Mouse (Mus musculus) forebrain, embryonic 15.5 days (tissue): ENCODE results near the gene Gm20431. TPM values are rescaled to one million over a fixed set of nuclear protein-coding genes. Genes with fewer than 3 reads are reported as not detected.

Experiments
- ATAC-seq: fragments of 200-750 bp; cut with Nextera tagmentation; replicated peaks from 2 replicates; pipeline ENCODE4 v1.8.0; 2017; ENCODE audit warnings: mild to moderate bottlenecking, moderate TSS enrichment, moderate library complexity
- H3K27ac ChIP-seq: fragments of 300-500 bp; sonication (generic); replicated peaks from 2 replicates; pipeline ENCODE4 v1.5.1; 2015; ENCODE audit warnings: mild to moderate bottlenecking, inconsistent platforms
- H3K27me3 ChIP-seq: fragments of 300-500 bp; sonication (generic); 2 replicates; pipeline ENCODE4 v1.6.1; 2015; ENCODE audit warnings: inconsistent platforms
- H3K36me3 ChIP-seq: fragments of 300-500 bp; sonication (generic); 2 replicates; pipeline ENCODE4 v1.6.1; 2015; ENCODE audit warnings: mild to moderate bottlenecking, inconsistent platforms
- H3K4me1 ChIP-seq: fragments of 300-500 bp; sonication (generic); 2 replicates; pipeline ENCODE4 v1.6.1; 2015; ENCODE audit warnings: inconsistent platforms
- H3K4me2 ChIP-seq: fragments of 300-500 bp; sonication (generic); replicated peaks from 2 replicates; pipeline ENCODE4 v1.6.1; 2015; ENCODE audit warnings: mild to moderate bottlenecking, inconsistent platforms
- H3K4me3 ChIP-seq: fragments of 300-500 bp; sonication (generic); 2 replicates; pipeline ENCODE4 v1.5.1; 2015; ENCODE audit warnings: mild to moderate bottlenecking, inconsistent platforms
- H3K9ac ChIP-seq: fragments of 300-500 bp; sonication (generic); replicated peaks from 2 replicates; pipeline ENCODE4 v1.6.1; 2015; ENCODE audit warnings: mild to moderate bottlenecking, inconsistent platforms
- H3K9me3 ChIP-seq: fragments of 300-500 bp; sonication (generic); 2 replicates; pipeline ENCODE4 v1.6.1; 2016; ENCODE audit warnings: inconsistent platforms
- WGBS: fragments of 180-500 bp; shearing (Covaris S2); methylation state at CpG from one replicate; pipeline ENCODE4 v1.1.7; 2015; ENCODE audit warnings: mixed read lengths; 5-methylcytosine and 5-hydroxymethylcytosine counted together
- polyA plus RNA-seq: library from polyadenylated mRNA; unstranded; fragments of >200 nt; fragmentation: Nextera tagmentation; extraction: Ambion mirVana; gene quantifications from 2 replicates; pipeline ENCODE4 v1.2.1, GENCODE M21; 2015

Gm20431 gene
- polyA plus RNA-seq, 1 experiment from 2014 or later: 12.3 TPM

DNA sequence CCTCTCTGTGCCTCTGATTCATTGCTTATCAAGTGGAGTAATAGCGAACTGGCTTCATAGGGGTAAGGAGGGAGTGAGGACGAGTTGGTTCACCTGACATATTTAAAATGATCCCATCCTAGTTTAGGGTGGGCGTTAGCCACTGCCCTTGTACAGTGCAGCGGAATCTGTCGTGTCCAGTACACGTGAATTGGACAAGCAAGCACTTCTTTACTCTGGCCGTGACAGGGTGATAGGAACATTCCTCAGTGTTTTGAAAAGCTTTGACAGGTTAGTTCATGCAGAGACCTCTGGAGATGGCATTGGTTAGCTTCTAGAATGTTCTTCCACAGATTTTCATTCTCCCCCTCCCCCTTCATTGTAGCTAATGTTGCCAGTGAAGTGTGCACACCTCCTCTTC lies 33.7 kb upstream of the Gm20431 start:
- H3K4me3 ChIP-seq: no peak overlapping the region
- peaks cover 13% of the 10 kb centered on the region for H3K27me3 ChIP-seq
- H3K9me3 ChIP-seq: no peaks in the 10 kb centered on the region
- H3K27ac ChIP-seq: no peak overlapping the region
- H3K4me1 ChIP-seq: peaks cover under 1% of the 10 kb centered on the region
- 97% methylated on average over 7 of the region's 7 CpGs for WGBS
- no peaks in the 10 kb centered on the region for H3K36me3 ChIP-seq
- H3K4me2 ChIP-seq: no peak overlapping the region
- ATAC-seq: no peak
- H3K9ac ChIP-seq: no peak overlapping the region

DNA sequence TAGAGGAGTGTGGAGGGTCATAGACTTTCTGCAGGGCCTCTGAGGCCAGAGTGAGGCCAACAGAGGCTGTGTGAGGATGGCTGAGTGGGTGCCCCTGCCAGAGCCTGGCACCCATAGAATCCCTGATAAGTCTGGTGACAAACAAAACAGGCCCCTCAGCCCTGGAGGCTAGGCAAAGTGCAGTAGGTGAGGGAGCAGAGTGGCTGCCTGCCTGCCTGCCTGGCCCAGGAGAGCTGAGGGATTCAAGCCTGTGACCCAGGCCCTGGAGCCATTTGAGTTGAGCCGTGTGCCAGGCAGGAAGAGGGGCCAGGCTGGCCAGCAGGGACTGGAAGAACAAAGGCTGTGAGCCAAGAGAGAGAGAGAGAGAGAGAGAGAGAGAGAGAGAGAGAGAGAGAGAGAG lies 32.9 kb upstream of the Gm20431 start:
- H3K36me3 ChIP-seq: no peaks in the 10 kb centered on the region
- ATAC-seq: no peak
- 79% methylated on average over 1 of the region's 1 CpGs for WGBS

DNA sequence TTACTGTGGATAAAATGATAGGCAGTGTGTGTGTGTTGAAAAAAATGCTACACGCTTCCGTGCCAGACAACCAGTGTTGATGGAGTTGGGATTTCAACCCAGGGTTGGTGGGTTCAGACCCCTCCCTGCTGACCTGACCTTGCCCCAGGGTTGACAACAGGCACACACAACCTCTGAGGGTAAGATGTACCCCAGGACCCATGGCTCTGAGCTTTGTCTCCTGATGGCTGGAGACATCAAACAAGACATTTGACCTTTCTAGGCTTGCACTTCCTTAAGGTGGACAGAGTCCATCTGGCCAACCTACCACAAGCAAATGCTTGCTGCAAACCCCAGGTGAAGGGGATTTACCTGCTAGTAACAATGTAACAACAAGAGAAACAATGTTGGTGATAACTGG lies 32.2 kb upstream of the Gm20431 start:
- no peak overlapping the region for H3K4me2 ChIP-seq
- H3K27ac ChIP-seq: no peak overlapping the region
- no peak overlapping the region for H3K9ac ChIP-seq
- H3K27me3 ChIP-seq: peaks cover 24% of the 10 kb centered on the region
- no peaks in the 10 kb centered on the region for H3K9me3 ChIP-seq
- H3K36me3 ChIP-seq: no peaks in the 10 kb centered on the region
- ATAC-seq: no peak
- WGBS: 94% methylated on average over 2 of the region's 2 CpGs
- no peak overlapping the region for H3K4me3 ChIP-seq
- peaks cover 11% of the 10 kb centered on the region for H3K4me1 ChIP-seq

More for the DNA sequence above, 32.9 kb upstream of the Gm20431 start:
- Histone ChIP-seq H3K4me1 (peaks cover 8% of the 10 kb centered on the region), H3K9me3 (no peaks in the 10 kb centered on the region), H3K27ac (no peak overlapping the region), H3K4me2 (no peak overlapping the region), H3K9ac (no peak overlapping the region), H3K4me3 (no peak overlapping the region), H3K27me3 (peaks cover 21% of the 10 kb centered on the region)

DNA sequence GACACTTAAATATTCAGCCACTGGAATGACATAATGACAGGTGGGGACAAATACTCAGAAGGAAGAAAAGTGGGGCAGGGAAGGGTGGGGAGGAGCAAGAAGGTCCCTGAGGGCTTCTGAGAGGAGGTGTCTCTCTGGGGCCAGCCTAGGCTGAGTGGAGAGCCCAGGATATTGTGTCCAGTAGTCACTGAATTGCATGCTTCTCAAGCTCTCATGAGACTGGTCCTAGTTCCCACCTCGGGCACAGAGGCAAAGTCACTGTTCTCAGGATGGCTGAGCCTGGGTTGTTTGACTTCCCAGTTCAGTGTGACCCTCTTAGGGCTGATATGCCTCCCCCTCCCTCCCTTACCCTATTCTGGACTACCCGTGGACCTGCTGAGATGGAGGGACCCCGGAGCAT lies 31.5 kb upstream of the Gm20431 start:
- H3K4me1 ChIP-seq: peaks cover 11% of the 10 kb centered on the region
- WGBS: 82% methylated on average over 3 of the region's 3 CpGs
- H3K4me3 ChIP-seq: no peak overlapping the region
- H3K9ac ChIP-seq: no peak overlapping the region
- no peaks in the 10 kb centered on the region for H3K36me3 ChIP-seq
- no peak overlapping the region for H3K4me2 ChIP-seq
- ATAC-seq: no peak
- no peak overlapping the region for H3K27ac ChIP-seq
- H3K27me3 ChIP-seq: peaks cover 28% of the 10 kb centered on the region
- H3K9me3 ChIP-seq: no peaks in the 10 kb centered on the region

DNA sequence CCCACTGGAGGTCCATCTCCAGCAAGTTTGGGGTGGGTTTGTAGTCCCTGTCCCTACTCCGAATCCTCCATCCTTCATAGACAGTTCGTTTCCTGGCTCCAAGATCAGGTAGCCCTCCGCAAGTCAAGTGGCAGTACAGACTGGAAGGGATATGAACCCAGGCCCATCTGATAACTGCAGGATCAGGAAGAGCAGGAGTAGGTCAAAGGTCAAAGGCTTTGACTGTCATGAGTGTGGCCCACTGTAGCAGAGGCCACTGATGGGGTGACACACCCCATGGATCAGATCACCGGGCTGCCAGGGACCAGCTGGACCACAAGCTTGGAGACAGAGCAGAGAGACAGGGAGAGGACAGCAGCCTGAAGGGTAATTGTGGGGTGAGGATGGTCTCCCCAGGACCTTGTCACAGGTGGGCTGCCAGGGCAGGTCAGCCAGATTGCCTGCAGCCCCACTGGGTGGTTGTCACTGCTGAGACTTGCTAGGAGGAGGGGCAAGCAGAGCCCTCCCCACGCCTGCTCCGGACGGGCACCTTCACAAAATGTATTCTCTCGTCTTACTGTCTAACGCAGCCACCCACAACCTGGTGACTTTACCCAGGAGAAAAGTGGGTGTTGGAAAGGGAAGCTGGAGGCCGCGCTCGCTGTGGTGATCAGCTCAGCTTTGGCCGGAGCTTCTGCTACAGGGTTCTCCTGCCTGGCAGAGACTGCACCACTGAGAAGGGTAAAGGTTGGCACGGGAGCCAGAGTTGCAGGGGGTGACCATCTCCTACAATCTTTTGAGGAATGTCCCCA lies 30.8 kb upstream of the Gm20431 start:
- WGBS: 88% methylated on average over 14 of the region's 14 CpGs
- Histone ChIP-seq H3K4me1 (peaks cover 11% of the 10 kb centered on the region), H3K9me3 (no peaks in the 10 kb centered on the region), H3K27me3 (peaks cover 28% of the 10 kb centered on the region), H3K4me3 (no peak overlapping the region), H3K27ac (no peak overlapping the region), H3K4me2 (no peak overlapping the region), H3K9ac (no peak overlapping the region), H3K36me3 (no peaks in the 10 kb centered on the region)
- no peak for ATAC-seq

DNA sequence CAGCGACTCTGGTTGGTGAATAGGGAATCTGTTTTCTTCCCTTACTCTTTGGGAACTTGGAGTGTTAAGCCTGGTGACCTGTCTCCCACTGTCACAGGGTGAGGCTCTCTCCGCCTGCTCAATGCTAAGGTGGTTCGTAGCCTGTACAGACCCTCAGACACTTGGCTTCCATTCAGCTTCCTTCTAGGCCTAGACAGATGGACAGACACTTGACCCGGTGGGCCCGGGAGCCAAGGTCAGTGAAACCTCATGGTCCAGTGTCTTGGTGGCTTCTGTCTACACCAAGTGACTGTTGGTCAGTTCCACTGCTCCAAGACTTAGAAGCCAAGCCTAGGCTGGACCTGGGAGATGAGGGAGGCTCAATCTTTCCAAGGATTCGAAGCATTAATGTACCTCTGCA lies 30.1 kb upstream of the Gm20431 start:
- Histone ChIP-seq H3K4me2 (no peak overlapping the region), H3K9ac (no peak overlapping the region), H3K9me3 (no peaks in the 10 kb centered on the region), H3K27me3 (peaks cover 28% of the 10 kb centered on the region), H3K36me3 (no peaks in the 10 kb centered on the region), H3K27ac (no peak overlapping the region), H3K4me1 (peaks cover 11% of the 10 kb centered on the region), H3K4me3 (no peak overlapping the region)
- ATAC-seq: no peak
- WGBS: 91% methylated on average over 6 of the region's 6 CpGs

DNA sequence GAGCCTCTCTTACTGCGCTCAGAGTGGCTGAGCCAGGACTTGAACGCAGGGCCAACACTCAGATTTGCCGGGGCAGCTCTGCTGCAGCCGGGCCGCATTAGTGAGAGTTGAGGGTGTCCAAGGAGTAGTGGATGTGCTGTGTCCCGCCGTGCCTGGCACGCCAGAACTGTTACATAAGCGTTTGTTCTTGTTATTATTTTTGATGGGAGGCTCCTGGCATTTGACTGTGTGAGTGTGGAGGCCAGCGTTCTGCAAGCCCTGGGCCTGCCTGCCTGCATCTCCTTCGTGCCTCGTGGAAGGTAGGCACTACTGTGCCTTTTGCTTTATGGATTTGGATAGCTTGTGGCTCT lies 29.6 kb upstream of the Gm20431 start:
- Histone ChIP-seq H3K4me2 (no peak overlapping the region), H3K27me3 (peaks cover 28% of the 10 kb centered on the region), H3K4me1 (peaks cover 11% of the 10 kb centered on the region), H3K9ac (no peak overlapping the region), H3K36me3 (no peaks in the 10 kb centered on the region), H3K4me3 (no peak overlapping the region), H3K27ac (no peak overlapping the region), H3K9me3 (no peaks in the 10 kb centered on the region)
- no peak for ATAC-seq
- WGBS: 88% methylated on average over 12 of the region's 12 CpGs

DNA sequence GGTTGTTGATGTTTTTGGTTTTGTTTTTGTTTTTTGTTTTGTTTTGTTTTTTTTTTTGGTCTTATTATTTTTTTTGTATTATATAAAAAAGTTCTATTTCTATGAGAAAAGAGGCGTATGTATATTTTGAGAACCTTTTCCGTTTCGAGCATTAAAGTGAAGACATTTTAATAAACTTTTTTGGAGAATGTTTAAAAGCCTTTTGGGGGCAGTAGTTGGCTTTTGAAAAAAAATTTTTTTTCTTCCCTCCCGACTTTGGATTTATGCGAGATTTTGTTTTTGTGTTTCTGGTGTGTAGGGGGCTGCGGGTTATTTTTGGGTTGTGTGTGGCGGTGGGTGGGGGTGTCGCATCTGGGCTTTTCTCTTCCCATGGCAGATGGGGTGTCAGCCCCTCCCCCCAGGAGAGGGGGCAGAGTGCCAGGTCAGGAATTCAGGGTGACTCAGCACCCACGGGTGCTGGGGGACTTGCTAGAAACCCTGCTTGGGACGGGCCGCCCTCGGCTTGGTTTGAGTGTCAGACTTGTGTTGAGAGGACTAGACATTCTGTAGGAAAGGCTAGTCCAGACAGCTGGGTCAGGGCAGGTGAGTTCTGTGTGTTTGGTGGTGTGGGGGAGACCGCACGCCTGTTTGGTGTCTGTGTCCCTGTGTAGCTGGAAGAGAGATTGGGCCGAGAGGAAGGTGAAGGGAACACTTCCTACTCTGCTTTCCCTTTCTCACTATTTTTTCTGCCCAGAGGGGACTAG lies 29.1 kb upstream of the Gm20431 start:
- Histone ChIP-seq H3K27me3 (peaks cover 28% of the 10 kb centered on the region), H3K4me3 (peak overlapping the region; percentile 62), H3K36me3 (no peaks in the 10 kb centered on the region), H3K9me3 (no peaks in the 10 kb centered on the region), H3K27ac (no peak overlapping the region), H3K9ac (no peak overlapping the region), H3K4me1 (peaks cover 11% of the 10 kb centered on the region), H3K4me2 (peak overlapping the region; percentile 87)
- WGBS: 65% methylated on average over 15 of the region's 15 CpGs
- ATAC-seq: no peak

DNA sequence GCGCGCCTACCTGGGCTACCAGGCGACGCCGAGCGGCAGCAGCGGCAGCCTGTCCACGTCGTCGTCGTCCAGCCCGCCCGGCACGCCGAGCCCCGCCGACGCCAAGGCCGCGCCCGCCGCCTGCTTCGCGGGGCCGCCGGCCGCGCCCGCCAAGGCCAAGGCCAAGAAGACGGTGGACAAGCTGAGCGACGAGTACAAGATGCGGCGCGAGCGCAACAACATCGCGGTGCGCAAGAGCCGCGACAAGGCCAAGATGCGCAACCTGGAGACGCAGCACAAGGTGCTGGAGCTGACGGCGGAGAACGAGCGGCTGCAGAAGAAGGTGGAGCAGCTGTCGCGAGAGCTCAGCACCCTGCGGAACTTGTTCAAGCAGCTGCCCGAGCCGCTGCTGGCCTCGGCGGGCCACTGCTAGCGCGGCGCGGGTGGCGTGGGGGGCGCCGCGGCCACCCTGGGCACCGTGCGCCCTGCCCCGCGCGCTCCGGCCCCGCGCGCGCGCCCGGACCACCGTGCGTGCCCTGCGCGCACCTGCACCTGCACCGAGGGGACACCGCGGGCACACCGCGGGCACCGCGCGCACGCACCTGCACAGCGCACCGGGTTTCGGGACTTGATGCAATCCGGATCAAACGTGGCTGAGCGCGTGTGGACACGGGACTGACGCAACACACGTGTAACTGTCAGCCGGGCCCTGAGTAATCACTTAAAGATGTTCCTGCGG lies 28.4 kb upstream of the Gm20431 start, which contains the start of gene Tmem189:
Gene Tmem189 (minus strand): TSS at position 322 of the 718 bp plus-strand sequence.
- no peak for ATAC-seq
- peaks cover 28% of the 10 kb centered on the region for H3K27me3 ChIP-seq
- H3K27ac ChIP-seq: no peak within 1 kb of the TSS

DNA sequence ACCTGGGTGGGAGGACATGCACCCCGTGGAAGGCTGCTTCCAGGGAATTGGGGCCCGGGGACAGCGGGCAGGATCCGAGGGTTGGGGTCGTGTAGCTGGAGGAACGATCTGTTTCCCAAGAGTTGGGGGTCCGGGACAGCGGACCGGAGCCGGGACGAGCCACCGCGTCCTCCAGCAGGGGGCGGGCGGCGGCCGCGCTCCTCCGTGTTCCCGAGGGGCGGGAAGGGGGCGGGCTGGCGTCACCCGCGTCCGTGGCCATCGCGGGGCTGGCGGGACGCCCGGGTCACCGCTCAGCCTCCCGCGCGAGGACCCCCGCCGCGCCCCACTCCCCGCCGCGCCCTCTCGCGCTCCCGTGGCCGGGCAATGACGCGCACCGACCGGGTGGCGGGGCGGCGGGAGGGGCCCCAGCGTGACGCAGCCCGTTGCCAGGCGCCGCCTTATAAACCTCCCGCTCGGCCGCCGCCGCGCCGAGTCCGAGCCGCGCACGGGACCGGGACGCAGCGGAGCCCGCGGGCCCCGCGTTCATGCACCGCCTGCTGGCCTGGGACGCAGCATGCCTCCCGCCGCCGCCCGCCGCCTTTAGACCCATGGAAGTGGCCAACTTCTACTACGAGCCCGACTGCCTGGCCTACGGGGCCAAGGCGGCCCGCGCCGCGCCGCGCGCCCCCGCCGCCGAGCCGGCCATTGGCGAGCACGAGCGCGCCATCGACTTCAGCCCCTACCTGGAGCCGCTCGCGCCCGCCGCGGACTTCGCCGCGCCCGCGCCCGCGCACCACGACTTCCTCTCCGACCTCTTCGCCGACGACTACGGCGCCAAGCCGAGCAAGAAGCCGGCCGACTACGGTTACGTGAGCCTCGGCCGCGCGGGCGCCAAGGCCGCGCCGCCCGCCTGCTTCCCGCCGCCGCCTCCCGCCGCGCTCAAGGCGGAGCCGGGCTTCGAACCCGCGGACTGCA lies 27.5 kb upstream of the Gm20431 start, which contains the start of gene Cebpb:
Gene Cebpb (plus strand): TSS at position 418 of the 954 bp plus-strand sequence.
- Histone ChIP-seq H3K36me3 (no peaks in the 10 kb centered on the region), H3K27ac (no peak within 1 kb of the TSS), H3K4me3 (peak within 1 kb of the TSS; percentile 62), H3K27me3 (peaks cover 28% of the 10 kb centered on the region), H3K9me3 (no peaks in the 10 kb centered on the region), H3K4me1 (peaks cover 11% of the 10 kb centered on the region), H3K4me2 (peak within 1 kb of the TSS; percentile 87), H3K9ac (peak within 1 kb of the TSS; percentile 43)
- peak; percentile 59 for ATAC-seq
- 0% methylated on average over 116 of the region's 147 CpGs for WGBS

More for the DNA sequence above, 28.4 kb upstream of the Gm20431 start, which contains the start of gene Tmem189:
- H3K9ac ChIP-seq: peak within 1 kb of the TSS; percentile 43
- peak within 1 kb of the TSS; percentile 87 for H3K4me2 ChIP-seq
- peak within 1 kb of the TSS; percentile 62 for H3K4me3 ChIP-seq
- H3K9me3 ChIP-seq: no peaks in the 10 kb centered on the region
- WGBS: under 1% methylated on average over 99 of the region's 99 CpGs
- peaks cover 11% of the 10 kb centered on the region for H3K4me1 ChIP-seq
- H3K36me3 ChIP-seq: no peaks in the 10 kb centered on the region

DNA sequence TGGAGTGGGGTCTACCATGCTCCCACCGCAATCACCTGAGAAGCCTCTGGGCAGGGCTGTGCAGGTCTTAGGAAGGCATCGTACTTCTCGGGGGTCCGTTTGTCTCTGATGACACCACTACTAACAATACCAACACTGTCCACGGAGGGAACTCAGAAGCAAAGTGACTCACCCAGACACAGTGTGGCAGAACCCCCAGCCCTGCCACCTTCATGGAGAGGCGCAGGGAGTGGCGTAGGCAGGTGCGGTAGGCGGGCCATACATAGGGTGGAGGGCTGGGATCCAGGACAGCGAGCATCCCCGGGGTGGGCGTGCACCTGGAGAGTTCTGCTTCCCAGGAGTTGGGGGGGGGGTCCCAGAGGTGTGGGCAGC lies 26.8 kb upstream of the Gm20431 start:
- Histone ChIP-seq H3K4me1 (peaks cover 11% of the 10 kb centered on the region), H3K9ac (no peak overlapping the region), H3K27ac (no peak overlapping the region), H3K36me3 (no peaks in the 10 kb centered on the region), H3K9me3 (no peaks in the 10 kb centered on the region), H3K4me3 (peak overlapping the region; percentile 62), H3K4me2 (peak overlapping the region; percentile 87), H3K27me3 (peaks cover 28% of the 10 kb centered on the region)
- ATAC-seq: peak; percentile 47
- 18% methylated on average over 12 of the region's 12 CpGs for WGBS
